Comparison of ENCODE assay signal across 14 mouse cellular contexts in genomic region chr1:40002129-40002727, GRCm38 (mm10).
A peak's percentile ranks its signal among the peaks of the same experiment; 100 is the strongest.
DNase-seq lines count a peak whose midpoint lies in the region; ATAC-seq and TF ChIP-seq lines count a peak whose summit lies in the region.
"Had no signal": no experiment of that assay in that cellular context is flagged by ENCODE, and none has a peak within 500 bp of the region (broad histone marks: within the 10 kb centered on the region; RNA-seq: fewer than 3 reads in every experiment).

No protein-coding gene starts in this region.

- H3K9me3 ChIP-seq in E14TG2a.4 (ENCODE audit: low read length) = no peaks in the 10 kb centered on the region
- no peaks in the 10 kb centered on the region for H3K9me3 ChIP-seq in kidney, embryonic 14.5 days (ENCODE audit: control insufficient read depth, low read length)
- H3K9me3 ChIP-seq: embryonic facial prominence, embryonic 12.5 days; limb, embryonic 12.5 days; midbrain, embryonic 10.5 days; neural tube, embryonic 12.5 days had no signal

- 0 out of 2 replicates have a peak overlapping the region, but pooled peaks have one; percentile 8 for H3K4me3 ChIP-seq in E14TG2a.4 (replicated peaks; ENCODE audit: low read length)
- H3K4me3 ChIP-seq in bone marrow, adult 2 months (replicated peaks; ENCODE audit: control insufficient read depth, low read depth, low read length) = no peak overlapping the region
- no peak overlapping the region for H3K4me3 ChIP-seq in kidney, embryonic 14.5 days (ENCODE audit: low read length)
- H3K4me3 ChIP-seq: embryonic facial prominence, embryonic 12.5 days; limb, embryonic 12.5 days; midbrain, embryonic 10.5 days; neural tube, embryonic 12.5 days had no signal

- no peak overlapping the region for H3K9ac ChIP-seq in kidney, embryonic 14.5 days (ENCODE audit: low read depth, low read length)
- H3K9ac ChIP-seq: embryonic facial prominence, embryonic 12.5 days; limb, embryonic 12.5 days; neural tube, embryonic 12.5 days had no signal

- DNase-seq in lung, adult 18-20 months = peak; percentile 33 to 45
- no peak for DNase-seq in lung, postnatal 4 days
- no peak for DNase-seq in gastrocnemius, postnatal 25 days
- DNase-seq: kidney, postnatal 25 days; right cerebral cortex, postnatal 4 days; thymus, adult 18-20 months had no signal

- WGBS in bone marrow, adult 2 months = 56% methylated on average over 4 of the region's 4 CpGs
- 85% methylated on average over 4 of the region's 4 CpGs for WGBS in kidney, embryonic 14.5 days

- ATAC-seq in megakaryocyte progenitor cell, adult 5-6 weeks (replicated peaks; ENCODE audit: poor library complexity) = peak; percentile 70
- ATAC-seq in kidney, embryonic 14.5 days (ENCODE audit: low FRiP score, low TSS enrichment) = no peak

- H3K36me3 ChIP-seq in E14TG2a.4 (ENCODE audit: insufficient read depth, low read length) = peaks cover 99% of the 10 kb centered on the region
- H3K36me3 ChIP-seq in kidney, embryonic 14.5 days (ENCODE audit: control insufficient read depth, insufficient read depth, low read length) = peaks cover 92% of the 10 kb centered on the region

- no peak for TF ChIP-seq POLR2A in bone marrow, adult 2 months (IDR thresholded peaks at IDR 0.05; ENCODE audit: borderline replicate concordance, control insufficient read depth, low read depth, low read length)

- no peaks in the 10 kb centered on the region for H3K27me3 ChIP-seq in E14TG2a.4 (ENCODE audit: insufficient read depth, low read length)
- no peaks in the 10 kb centered on the region for H3K27me3 ChIP-seq in kidney, embryonic 14.5 days (ENCODE audit: control insufficient read depth, insufficient read depth, low read length)
- H3K27me3 ChIP-seq: embryonic facial prominence, embryonic 12.5 days; limb, embryonic 12.5 days; neural tube, embryonic 12.5 days had no signal

- TF ChIP-seq CTCF in E14TG2a.4 (conservative IDR thresholded peaks at IDR 0.05; ENCODE audit: low read length) = no peak
- peak; percentile 60 for TF ChIP-seq CTCF in bone marrow, adult 2 months (IDR thresholded peaks at IDR 0.05; ENCODE audit: control insufficient read depth, insufficient read depth, low read length)

- no peak overlapping the region for H3K27ac ChIP-seq in bone marrow, adult 2 months (ENCODE audit: control insufficient read depth, insufficient read depth, low read depth, low read length, poor library complexity)
- no peak overlapping the region for H3K27ac ChIP-seq in kidney, embryonic 14.5 days (ENCODE audit: low read depth, low read length)
- H3K27ac ChIP-seq: embryonic facial prominence, embryonic 12.5 days; limb, embryonic 12.5 days; midbrain, embryonic 10.5 days; neural tube, embryonic 12.5 days had no signal

- peaks cover 47% of the 10 kb centered on the region for H3K4me1 ChIP-seq in E14TG2a.4 (replicated peaks; ENCODE audit: low read depth, low read length)
- H3K4me1 ChIP-seq in bone marrow, adult 2 months (ENCODE audit: control insufficient read depth, insufficient read depth, low read length) = no peaks in the 10 kb centered on the region; the same call in 1 of the 2 replicates
- no peaks in the 10 kb centered on the region for H3K4me1 ChIP-seq in kidney, embryonic 14.5 days (ENCODE audit: control insufficient read depth, insufficient read depth, low read length)
- H3K4me1 ChIP-seq: embryonic facial prominence, embryonic 12.5 days; limb, embryonic 12.5 days; midbrain, embryonic 10.5 days; neural tube, embryonic 12.5 days had no signal

- H3K4me2 ChIP-seq in kidney, embryonic 14.5 days (replicated peaks; ENCODE audit: low read depth, low read length) = no peak overlapping the region
- H3K4me2 ChIP-seq: embryonic facial prominence, embryonic 12.5 days; limb, embryonic 12.5 days; neural tube, embryonic 12.5 days had no signal

Comparison
In these comparisons a context has a peak if more than half of its experiments do, and no peak if none do; other contexts are left out.
1. DNase-seq: peak in lung, adult 18-20 months (2 of 2); none in lung, postnatal 4 days (0 of 2) and gastrocnemius, postnatal 25 days (single experiment).